Mouse (Mus musculus) urinary bladder, postnatal 14 days (tissue): ENCODE results near the gene Serpinb6b.

Experiments used
- DNase-seq: peaks from one replicate; pipeline ENCODE4 v3.0.0; 2021; ENCODE audit warnings: low spot score

The Serpinb6b gene

GRCm38 (mm10) chr13:32974889-32975460, 10.0 kb downstream of the Serpinb6b start:
- DNase-seq: no peak

GRCm38 (mm10) chr13:32975710-32976109, 10.7 kb downstream of the Serpinb6b start:
- DNase-seq: no peak

- DNase-seq: no peak
These were observed 17.6 kb downstream of the Serpinb6b start for GRCm38 (mm10) chr13:32982556-32983042.

GRCm38 (mm10) chr13:32986256-32986655, 21.2 kb downstream of the Serpinb6b start:
- DNase-seq: no peak

DNA sequence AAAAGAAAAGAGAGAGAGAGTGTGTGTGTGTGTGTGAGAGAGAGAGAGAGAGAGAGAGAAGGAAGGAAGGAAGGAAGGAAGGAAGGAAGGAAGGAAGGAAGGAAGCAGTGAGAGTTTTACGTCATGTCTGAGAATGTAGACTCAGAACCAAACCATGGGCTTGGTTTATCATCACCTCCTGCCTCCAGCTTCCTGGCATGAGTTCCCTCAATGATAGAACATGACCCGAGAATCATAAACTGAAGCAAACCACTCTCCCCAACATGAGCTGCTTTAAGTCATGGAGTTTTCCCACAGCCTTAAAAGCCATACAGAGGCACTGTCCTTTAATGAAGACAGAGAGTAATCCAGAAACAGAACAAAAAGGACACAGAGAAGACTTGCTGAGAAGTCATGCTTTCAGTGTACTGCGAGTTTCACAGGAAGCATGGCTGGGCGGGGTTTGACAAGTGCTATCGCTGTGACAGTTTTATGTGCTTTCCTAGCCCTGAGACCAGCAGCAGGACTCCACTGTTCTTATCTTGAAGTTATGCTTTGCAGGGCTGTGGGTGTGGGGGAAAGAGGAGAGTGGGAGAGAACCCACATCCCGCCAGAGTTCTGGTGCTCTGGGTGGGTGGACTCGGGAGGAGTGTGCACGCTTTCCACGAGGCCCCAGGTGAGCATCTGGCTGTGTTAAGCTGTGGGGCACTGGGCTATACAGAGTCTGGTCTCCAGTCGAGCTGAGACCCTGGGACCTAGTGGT, 28.3 kb downstream of the Serpinb6b start:
- DNase-seq: peak; percentile 18

DNA sequence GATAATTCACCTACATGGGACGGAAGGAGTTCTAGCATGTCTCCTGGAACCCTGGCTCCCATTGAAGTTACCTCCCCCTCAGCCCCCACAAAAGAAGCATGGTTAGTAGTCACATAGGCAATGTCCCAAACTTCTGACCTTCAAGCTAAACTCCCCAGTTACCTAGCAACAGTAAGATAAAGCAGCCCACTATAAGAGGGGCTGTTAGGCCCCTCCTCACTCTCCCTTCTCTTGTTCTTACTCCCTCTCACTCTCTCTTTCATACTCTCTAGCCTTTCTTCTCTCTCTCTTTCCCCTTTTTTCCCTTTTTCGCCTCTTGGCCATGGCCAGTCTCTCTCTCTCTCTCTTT, 28.9 kb downstream of the Serpinb6b start:
- no peak for DNase-seq

DNA sequence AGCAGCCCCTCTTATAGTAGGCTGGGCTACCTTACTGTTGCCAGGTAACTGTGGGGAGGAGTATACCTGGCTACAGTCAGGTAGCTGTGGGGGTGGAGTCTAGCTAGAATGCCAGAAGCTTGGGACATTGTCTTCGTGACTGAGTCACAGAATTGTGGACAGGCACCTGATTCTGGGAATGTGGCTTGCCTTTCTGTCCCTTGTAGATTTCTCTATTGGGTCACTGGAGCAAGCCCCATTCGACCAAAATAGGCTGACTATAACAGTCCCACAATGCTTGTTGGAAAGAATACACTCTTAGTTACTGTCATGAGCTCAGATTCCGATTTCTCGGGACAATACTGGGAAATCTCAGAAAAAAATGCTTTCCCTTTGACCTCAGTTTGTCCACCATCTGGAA, 30.0 kb downstream of the Serpinb6b start:
- DNase-seq: no peak

DNA sequence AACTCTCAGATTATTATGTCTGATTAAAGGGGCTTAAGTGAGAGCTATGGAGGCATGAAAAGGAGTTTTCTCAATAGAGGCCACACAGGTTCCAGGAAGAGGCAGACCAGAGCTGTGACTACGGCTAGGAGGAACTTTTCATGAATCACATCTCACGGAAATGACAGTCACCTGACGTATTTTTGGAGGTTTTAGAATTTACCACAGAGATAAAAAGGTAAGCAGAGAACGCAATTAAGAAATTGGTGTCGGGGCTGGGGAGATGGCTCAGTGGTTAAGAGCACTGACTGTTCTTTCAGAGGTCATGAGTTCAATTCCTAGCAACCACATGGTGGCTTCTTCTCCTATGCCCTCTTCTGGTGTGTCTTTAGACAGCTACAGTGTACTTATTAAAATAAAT, 36.3 kb downstream of the Serpinb6b start:
- no peak for DNase-seq

DNA sequence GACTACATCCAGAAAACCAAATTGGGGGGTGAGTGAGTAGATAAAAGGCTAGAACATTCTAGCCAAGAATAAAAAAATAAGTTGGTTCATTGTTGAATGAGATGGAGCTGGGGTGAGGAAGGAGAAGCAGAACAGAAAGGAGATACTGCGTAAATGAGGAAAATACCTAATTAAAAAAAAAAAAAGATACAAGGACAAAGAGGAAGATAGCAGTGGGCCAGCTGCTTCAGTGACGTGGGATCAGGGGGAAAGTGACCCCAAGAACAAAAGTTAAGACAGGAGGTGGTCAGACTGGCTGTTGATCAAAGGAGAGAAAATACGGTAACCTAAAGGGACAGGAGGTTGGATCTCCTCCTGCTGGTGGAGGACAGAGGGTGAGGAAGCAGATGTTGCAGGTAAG, 37.9 kb downstream of the Serpinb6b start, which contains the start of gene Serpinb9:
TSS of gene Serpinb9 (plus strand) at position 301 of the 400 bp plus-strand sequence.
- no peak for DNase-seq

GRCm38 (mm10) chr13:33003523-33004413, 38.8 kb downstream of the Serpinb6b start:
- no peak for DNase-seq

GRCm38 (mm10) chr13:33004414-33005105, 39.6 kb downstream of the Serpinb6b start:
- peak; percentile 86 for DNase-seq

DNA sequence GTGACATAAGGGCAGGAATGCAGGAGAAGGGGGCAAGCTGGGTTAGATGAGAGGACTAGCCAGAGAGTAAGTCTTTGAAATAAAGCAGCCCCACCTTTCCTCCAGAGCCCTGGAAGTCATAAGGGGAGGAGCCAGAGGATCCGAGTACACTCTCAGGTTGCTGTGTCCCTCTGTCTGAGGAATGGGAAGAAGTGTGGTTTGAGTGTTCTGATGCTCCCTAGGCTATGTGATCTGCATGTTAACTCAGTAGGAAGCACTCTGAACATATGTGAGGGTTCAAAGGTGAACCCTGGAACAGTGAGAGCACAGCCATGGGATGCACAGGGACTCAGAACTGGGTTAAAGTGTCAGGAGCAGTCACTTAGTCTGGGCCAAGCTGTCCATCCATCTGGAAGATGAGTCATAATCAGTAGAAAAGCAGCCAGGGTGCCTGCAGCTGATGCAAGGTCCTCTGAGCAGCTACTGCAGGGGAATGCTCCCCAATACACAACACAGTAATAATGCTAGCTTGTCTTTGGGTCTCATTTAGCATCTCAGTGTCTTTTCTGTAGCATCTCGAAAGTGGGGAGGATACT, 40.6 kb downstream of the Serpinb6b start:
- DNase-seq: no peak

DNA sequence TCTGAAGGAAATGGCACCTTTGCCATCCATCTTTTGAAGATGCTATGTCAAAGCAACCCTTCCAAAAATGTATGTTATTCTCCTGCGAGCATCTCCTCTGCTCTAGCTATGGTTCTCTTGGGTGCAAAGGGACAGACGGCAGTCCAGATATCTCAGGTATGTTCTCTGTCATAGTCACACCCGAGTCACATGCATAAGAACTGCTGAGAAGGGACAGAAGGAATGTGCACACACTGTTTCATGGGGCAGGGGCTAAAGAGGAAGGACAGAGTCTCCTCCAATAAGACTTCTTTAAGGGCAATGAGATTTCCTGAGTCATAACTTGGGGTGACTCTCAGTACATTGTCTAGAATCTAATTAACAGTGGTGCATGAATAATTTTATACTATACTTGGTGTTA, 41.5 kb downstream of the Serpinb6b start:
- DNase-seq: no peak

DNA sequence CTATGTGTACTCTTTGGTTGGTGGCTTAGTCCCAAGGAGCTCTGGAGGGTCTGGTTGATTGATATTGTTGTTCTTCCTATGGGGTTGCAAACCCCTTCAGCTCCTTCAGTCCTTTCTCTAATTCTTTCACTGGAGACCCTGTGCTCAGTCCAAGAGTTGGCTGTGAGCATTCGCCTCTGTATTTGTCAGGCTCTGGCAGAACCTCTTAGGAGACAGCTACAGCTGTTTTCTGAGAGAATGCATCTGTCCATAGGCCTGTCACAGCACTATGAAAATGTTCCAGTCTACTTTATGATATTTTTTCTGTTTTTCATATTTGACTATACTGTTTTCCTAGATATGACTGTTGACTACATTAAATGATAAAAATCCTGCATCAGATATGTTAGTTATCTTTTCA, 47.4 kb downstream of the Serpinb6b start:
- DNase-seq: no peak

DNA sequence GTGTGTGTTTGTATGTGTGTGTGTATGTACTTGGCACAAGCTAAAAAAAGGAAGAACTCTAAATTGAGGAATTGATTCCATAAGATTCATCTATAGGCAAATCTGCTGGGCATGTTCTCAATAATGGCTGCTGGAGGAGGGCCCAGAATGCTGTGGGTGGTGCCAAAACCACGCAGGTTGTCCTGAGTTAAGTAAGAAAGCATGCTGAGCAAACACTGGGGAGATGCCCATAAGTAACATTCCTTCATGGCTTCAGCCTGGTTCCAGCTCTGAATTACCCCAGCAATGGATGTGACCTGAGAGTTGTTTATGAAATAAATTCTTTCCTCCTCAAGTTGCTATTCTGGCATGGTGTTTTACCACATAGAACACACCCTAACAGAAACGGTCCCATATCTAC, 48.3 kb downstream of the Serpinb6b start:
- no peak for DNase-seq

DNA sequence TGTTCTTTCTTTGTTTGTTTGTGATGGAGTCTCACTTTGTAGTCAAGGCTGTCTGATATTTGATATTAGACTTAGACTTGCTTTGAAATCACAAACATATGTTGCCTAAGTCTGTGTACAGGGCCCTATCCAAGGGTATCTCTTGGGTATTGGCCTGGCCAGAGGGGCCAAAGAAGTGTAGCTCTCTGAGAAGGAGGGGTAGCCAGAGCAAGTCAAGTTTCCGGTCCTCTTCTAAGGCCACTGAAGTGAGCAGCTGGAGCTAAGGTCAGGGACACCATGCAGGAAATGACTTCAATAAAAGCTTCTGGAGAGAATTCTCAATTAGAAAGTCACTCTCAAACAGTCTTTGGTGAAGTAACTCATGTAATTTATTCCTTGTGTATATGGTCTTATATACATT, 57.4 kb downstream of the Serpinb6b start:
- DNase-seq: no peak

GRCm38 (mm10) chr13:33026427-33027057, 61.5 kb downstream of the Serpinb6b start:
- no peak for DNase-seq

- DNase-seq: no peak
These were observed 62.2 kb downstream of the Serpinb6b start, which contains the start of gene Serpinb9b for GRCm38 (mm10) chr13:33027244-33027643. Gene Serpinb9b (plus strand): TSS chr13:33027416.

DNA sequence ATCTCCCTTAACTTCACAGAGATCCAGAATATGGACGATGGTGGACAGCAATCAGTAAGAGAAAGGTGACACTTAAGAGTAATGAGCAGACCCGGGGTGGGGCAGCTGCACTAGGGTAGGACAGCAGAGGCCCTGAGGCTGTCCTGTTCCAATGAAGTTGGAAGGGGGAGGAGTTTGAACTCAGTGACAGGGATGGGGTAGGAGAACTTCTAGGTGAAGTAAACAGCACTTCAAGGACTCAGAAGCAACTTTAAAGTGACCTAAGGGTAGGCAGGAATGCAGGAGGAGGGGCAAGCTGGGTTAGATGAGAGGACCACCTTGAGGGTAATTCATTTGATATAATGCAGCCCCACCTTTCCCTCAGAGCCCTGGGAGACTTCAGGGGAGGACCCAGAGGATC, 63.1 kb downstream of the Serpinb6b start:
- DNase-seq: no peak

DNA sequence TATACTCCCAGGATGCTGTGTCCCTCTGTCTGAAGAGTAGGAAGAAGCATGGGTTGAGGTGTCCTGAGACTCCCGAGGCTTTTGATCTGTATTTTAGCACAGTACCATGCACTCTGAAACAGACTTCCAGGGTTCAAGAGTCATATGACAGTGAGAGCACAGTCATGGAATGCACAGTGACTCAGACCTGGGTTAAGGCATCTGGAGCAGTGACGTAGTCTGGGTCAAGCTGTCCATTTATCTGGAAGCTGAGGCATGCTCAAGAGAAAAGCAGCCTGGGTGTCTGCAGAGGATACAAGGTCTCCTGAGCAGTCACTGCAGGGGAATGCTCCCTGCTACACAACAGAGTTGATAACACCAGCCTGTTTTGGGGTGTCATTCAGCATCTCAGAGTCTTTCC, 63.5 kb downstream of the Serpinb6b start:
- DNase-seq: no peak
